Mouse (Mus musculus) stomach, postnatal 0 days (tissue): ENCODE data around the gene Ass1.

Source experiments
- CTCF ChIP-seq: IDR thresholded peaks from 2 replicates; pipeline ENCODE4 v1.5.1; 2016; ENCODE audit warnings: antibody characterized with exemption, low read depth, mild to moderate bottlenecking, moderate library complexity
- EP300 ChIP-seq: optimal IDR thresholded peaks from 2 replicates; pipeline ENCODE3; 2016; ENCODE audit warnings: antibody characterized with exemption

DNA sequence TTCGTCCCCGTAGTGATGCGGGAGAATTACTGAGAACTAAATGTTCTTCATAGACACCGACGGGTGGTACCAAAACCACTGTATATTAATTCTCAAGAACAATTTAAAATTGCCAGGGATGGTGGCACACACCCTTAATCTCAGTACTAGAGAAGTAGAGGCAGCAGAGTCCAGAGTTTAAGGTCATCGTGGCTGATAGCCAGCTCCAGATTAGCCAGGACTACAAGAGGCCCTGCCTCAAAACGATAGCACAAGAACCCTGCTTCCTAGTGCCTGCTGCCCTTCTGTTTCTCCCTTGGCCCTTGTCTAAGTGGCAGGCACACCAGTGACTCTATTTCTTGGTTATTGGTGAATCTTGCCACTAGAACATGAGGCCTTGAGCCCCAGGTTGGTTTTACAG lies 9.1 kb upstream of the Ass1 start:
- TF ChIP-seq CTCF (no peak), EP300 (no peak)
